Mouse (Mus musculus): ENCODE measurements around the gene Etfa.

Gene Etfa

DNA sequence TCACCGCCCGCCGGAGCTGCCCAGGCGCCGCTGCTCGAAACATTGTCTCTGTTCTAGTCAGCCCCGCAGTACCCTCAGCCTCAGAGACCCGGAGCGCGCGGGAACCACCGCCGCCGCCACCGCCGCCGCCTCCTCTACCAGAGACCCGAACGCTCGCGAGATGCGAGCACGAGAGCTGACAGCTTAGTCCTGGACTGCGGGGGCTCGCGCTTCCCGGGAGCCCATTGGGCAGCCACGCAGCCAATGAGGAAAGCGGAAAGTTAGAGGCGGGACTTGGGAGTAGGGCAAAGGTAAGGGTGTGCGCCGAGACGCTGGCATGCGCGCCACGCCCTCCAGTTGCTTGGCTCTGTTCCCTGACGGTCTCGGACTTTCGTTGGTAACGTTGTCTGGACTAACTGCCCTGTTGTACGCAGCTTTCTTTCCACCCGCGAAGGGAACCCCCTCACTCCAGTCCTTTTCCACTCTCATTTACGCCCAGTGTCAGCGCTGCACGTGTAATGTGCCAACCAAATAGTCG is at the start of gene Etfa:
TSS of gene Etfa (minus strand) at position 217 of the 517 bp plus-strand sequence.
- DNase-seq: peak; percentile 89

- DNase-seq: no peak
Observed at GRCm38 (mm10) chr9:55560960-55561359, 48.9 kb upstream of the Etfa start.

DNA sequence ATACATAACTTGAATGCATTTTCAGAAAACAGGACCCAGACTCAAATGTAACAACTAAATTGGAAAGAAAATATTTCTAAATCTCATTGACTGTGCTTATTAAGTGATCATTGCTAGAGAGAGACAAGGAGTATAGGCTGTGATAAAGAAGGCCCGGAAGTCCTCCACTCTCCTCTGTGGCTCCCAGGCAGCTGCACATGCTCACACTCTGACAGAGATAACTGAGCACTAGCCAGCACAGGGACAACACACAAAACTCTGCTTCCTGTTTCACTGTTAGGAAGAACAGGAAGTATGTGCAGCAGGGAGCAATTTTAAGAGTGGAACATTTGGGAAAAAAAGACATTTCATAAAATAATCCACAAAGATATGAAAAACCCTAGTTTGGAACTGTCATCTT is 42.9 kb upstream of the Etfa start:
- no peak for DNase-seq

DNA sequence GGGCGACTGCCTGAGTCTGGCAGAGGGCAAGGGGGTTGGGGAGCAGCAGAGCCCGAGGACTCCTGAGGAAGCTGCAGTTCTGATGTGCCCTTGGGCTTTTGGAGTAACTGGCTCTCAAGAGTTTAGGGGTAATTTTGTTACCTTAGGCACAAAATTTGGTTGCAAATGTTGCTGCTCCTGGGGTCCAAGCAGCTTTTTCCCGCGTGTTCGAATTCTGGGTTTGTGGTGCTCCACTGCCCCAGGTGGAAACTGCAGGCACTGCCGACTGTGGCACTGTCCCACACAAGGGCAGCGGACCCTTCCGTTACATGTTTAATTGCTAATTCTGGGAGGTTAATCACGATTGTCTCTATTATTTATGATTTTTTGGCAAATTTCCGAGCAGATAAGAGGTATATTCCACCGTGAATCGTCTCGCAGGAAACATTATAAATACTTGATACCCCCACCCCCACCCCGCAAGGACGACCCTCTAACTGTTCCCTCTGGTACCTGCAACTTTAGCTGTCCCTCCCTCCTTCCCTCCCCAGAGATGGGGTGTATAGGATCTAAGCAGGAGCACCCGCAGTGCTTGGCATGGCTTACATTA is 37.4 kb upstream of the Etfa start:
- no peak for DNase-seq

- DNase-seq: no peak
Observed at GRCm38 (mm10) chr9:55548871-55549270, 36.8 kb upstream of the Etfa start.

DNA sequence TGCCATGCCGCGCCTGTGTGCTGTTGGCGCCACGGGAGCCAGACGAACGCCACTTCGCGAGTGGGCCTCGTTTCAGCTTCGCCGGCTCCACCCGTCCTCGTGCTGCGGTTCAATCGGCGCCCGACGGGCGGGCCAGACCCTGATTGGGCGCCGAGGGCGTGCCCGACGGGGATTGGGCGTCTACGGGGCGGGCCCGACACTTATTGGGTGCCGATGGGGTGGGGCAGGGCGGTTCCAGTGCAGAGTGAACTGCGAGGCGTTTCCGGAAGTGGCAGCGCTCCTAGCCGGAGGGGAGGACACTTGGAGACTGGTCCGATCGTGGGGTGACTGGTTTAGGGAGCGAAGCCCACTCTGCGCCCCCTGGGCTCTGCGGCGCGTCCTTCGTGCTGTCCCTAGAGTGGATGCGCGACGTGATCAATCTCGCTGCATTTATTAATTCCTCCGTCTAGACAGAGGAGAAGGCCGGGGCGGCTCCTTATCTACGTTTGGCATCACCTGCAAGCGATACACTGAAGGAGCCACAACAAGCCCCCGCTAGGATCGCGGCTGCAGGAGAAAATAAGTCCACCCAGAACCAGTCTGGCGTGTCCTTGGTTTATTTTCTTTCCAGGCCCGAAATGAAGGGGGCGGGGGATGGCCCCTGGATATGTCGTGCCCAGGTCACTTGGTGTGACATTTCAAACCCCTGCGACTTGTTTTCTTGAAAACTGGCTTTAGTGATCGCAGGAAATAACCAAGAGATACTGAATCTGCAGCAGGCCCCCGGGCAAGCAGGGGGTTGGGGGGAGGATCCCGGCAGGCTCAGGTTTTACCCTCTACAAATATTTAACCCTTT is 34.4 kb upstream of the Etfa start:
- peak; percentile 18 for DNase-seq

- DNase-seq: peak; percentile 21
Observed at GRCm38 (mm10) chr9:55545556-55546175, 33.6 kb upstream of the Etfa start.

DNA sequence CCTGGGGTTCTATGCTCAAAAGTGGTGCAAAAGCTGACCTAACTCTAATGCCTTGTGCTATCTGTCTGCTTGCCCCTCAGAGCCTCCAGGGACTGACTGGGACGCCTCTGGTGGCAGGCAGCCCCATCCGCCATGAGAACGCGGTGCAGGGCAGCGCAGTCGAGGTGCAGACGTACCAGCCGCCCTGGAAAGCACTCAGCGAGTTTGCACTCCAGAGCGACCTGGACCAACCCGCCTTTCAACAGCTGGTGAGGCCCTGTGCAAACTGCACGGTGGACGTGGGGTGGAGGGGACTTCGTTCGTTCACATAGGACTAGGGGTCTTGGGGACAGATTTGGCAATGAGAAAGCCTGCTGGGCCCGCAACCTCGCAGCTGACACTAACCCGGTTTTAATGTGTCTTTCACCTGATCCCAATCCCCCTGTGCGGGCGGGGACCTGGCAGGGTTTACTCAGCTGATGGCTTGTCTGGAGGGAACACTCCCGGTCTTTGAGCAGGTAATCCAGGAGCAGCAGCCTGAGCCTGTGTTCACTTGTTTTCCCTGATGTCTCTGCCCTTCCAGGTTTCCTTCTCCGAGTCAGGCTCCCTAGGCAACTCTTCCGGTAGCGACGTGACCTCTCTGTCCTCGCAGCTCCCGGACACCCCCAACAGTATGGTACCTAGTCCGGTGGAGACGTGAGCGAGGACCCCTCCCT is 33.0 kb upstream of the Etfa start:
- DNase-seq: peak; percentile 39

DNA sequence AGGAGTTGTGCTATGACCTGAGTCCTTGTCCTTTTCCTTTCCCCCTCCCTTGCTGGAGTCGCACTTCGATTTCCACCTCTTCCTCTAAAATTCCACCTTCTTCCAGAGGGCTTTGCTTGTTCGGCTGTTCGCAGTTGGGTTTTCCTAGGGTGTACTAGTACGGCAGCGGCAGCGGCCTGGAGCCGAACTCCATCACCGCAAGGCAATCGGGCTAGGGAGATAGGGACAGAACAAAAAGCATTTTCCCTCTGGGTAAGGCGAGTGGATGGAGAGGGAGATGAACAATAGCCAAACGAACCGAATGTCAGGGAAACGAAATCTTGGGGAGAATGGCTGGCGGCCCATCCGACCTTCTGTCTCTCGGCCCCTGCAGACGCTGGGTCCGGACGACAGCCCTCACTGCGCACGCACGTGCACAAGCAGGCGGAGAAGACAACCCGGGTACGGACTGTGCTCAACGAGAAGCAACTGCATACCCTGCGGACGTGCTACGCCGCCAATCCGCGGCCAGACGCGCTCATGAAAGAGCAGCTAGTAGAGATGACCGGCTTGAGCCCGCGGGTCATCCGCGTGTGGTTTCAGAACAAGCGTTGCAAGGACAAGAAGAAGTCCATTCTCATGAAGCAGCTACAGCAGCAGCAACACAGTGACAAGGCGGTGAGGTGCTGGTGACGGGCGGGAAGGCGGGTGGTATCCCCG is 31.8 kb upstream of the Etfa start:
- peak; percentile 59 for DNase-seq

- DNase-seq: no peak
Observed at GRCm38 (mm10) chr9:55543336-55543702, 31.3 kb upstream of the Etfa start.

DNA sequence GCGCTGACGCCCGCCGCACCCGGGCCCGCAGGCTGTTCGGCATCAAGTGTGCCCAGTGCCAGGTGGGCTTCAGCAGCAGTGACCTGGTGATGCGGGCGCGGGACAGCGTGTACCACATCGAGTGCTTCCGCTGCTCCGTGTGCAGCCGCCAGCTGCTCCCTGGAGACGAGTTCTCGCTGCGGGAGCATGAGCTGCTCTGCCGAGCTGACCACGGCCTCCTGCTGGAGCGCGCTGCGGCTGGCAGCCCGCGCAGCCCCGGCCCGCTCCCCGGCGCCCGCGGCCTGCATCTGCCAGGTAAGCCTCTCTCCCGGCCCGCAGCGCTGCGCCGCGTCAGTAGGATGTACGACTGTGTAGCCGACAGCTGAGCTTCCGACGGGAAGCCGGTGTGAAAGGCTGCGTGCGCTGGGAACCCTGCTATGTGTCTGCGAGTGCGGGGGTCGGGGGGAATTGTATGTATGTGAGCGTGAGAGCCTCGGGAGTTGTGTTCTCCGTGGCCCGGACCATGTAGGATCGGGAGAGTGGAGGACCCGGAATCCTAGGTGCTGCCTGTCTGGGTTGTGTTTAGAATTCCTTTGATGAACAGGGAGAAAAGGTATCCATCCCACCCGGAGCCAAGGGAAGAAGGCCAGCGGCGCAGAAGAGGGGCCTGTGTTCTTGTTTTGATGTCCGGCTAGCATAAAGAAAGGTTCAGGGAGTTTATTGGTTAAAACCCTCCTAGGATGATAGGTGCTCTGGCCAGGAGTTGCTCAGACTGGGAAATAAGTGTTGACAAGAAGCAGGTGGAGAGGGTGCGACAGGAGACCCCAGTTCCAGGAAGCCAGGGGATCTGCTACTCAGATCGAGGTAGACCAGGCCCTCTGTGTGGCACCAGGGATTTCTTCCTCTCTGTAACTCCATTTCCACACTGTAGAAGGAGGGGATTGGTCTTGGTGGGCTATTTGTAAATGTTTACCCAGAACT is 30.6 kb upstream of the Etfa start:
- peak; percentile 16 for DNase-seq

DNA sequence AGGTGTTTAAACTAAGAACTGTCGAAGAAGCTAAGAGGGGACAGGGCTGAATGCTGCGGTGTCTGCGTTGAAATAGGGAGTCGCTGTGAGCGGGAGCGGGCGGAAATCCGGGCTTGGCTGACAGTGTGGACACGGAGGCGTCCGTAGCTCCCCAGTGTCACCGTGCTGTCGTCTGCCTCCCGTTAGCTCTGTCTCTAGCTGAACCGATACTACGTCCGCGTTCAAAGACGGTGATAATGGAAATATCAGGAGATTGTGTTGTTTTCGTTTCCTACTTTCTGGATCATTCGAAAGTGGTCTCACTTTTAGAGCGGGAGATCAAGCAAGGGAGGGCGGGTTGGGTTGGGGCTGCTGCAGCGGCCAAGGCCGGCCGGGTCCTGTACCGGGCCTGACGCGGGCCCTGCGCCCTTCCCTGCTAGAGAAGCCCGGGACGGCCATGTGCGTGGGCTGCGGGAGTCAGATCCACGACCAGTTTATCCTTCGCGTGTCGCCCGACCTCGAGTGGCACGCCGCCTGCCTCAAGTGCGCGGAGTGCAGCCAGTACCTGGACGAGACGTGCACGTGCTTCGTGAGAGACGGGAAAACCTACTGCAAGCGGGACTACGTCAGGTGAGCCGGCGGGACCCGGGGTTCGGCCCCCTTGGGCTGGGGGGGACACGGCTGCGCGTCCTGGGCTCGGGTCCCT is 29.8 kb upstream of the Etfa start:
- DNase-seq: peak; percentile 17

GRCm38 (mm10) chr9:55540888-55541287 is 28.8 kb upstream of the Etfa start:
- peak; percentile 19 for DNase-seq

- peak; percentile 21 for DNase-seq
Observed at GRCm38 (mm10) chr9:55540391-55540770, 28.3 kb upstream of the Etfa start.

GRCm38 (mm10) chr9:55539661-55540390 is 27.8 kb upstream of the Etfa start:
- peak; percentile 28 for DNase-seq

DNA sequence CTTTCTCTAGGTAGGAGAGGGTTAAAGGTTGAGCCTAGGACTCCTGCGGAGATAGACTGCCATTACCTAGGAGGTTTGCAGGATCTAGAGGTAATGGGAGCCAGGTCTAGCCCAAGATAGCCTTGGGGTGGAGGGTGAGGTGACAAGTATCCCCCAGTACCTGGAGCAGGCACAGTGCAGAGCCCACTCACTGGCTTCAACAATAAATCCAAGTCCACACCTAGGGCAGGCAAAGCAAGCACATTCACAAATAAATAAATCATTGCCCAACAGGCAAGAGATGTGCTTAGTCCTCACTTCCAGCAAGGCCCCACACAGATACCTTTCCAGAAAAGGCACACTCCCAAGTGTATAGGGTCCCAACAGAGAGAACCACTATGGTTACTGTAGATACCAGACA is 27.0 kb upstream of the Etfa start:
- DNase-seq: no peak

GRCm38 (mm10) chr9:55538377-55538776 is 26.3 kb upstream of the Etfa start, which contains the start of gene Isl2:
TSS of gene Isl2 (plus strand) at chr9:55538672.
- no peak for DNase-seq

DNA sequence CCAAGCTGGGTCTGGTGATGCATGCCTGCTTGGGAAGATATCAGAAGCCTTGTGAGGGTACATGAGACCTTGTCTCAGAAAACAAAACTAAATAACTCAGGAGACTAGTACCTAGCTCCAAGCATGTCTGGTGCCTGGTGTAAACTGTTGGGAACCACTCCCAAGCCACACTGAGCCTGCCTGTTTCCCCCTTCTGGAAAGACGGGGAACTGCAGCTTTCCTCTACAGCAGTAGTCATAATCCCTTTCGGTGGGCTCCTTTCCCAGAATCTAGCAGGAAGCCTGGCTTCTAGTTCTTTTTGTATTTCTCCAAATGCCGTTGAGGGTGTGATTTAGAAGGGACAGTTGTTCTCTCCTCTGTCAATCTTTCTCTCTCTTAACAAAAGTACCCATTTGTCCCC is 23.9 kb upstream of the Etfa start:
- DNase-seq: peak; percentile 36

- no peak for DNase-seq
Observed at GRCm38 (mm10) chr9:55525716-55526115, 13.7 kb upstream of the Etfa start.

DNA sequence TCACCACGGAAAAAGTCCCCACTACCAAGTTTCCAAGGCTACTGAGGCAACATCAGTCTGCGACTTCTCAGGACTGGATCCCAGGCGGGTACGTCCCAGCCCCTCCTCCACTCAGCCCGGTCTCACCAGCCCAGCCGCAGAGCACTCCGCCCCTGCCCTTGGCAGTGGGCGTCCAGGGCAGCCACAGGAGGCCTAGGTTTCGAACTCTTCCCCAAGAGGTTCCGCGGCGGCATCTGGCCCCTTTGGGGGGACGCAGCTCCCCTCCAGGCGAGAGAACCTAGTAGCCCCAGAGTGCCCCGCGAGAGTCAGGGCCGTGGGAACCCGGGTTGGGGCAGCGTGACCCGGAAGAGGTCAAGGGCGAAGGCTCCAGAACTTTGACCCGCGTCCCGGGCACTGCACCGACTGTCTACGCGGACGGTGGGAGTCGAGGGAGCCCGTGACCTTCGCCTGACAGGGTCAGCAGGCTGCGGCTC is 486 bp downstream of the Etfa start:
- no peak for DNase-seq

Measured in cerebellum, adult 8-10 months (tissue).